Mouse (Mus musculus): ENCODE measurements at regions not wholly inside any gene's neighbourhood (a gene's known extent, or its start where the extent isn't known, plus 50 kb on each side); places are given as distances from the start of the nearest gene placed in this dataset.
A peak's percentile ranks its signal among the peaks of the same experiment; 100 is the strongest.

DNA sequence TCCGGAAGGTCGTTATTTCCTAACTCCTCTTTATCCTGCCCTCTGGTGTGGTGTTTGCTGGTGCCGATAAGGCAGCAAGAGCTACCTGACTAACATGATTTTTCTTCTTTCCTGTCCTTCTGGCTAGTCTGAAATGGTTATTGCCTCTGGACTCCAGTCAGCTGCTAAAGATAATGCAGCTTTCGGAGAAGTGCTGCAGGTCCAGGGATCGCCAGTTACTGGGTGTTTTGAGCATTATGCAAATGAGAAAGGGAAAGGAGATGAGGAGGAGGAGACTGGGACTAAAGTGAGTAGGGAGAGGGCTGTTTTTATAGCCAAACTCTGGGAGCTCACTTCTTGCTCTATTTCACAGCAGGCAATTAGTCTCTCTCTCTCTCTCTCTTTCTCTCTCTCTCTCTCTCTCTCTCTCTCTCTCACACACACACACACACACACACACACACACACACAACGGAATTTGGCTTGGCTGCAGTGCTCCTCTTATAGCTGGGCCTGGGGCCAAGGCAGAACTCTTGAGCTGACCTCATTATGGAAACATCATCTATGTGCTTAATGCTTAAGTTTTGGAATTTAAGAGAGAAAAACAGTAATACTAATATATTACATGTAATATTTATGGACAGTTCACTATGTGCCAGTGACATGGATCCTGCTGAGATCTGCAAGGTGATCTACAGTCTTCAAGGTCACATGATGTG, 637.7 kb upstream of the Nrp1 start:
- Histone ChIP-seq H3K27me3 (ENCODE audit: control insufficient read depth, insufficient read depth, low read length, poor library complexity, severe bottlenecking) (no peaks in the 10 kb centered on the region), H3K36me3 (ENCODE audit: control insufficient read depth, insufficient read depth, low read length, poor library complexity, severe bottlenecking) (no peaks in the 10 kb centered on the region)
- DNase-seq (ENCODE audit: low read depth, low spot score) = no peak

DNA sequence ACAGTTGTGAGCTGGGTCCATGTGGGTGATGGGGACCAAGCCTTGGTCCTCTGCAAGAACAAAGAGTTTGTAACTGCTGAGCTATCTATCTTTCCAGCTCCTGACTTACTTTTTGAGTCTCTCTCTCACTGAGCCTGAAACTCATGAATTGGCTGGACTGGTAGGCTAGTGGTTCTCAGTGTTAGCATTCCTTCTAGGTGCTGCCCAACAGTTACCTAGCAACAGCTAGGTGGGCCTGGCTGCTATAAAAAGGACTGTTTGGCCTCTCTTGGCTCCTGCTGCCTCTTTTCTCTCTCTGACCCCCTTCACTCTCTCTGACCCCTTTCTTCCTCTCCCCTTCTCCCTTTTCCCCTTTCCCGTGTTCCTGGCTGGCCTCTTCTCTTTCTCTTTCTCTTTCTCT, 636.8 kb upstream of the Nrp1 start:
- H3K36me3 ChIP-seq (ENCODE audit: control insufficient read depth, insufficient read depth, low read length, poor library complexity, severe bottlenecking) = no peaks in the 10 kb centered on the region
- no peak for DNase-seq (ENCODE audit: low read depth, low spot score)
- H3K27me3 ChIP-seq (ENCODE audit: control insufficient read depth, insufficient read depth, low read length, poor library complexity, severe bottlenecking) = no peaks in the 10 kb centered on the region

DNA sequence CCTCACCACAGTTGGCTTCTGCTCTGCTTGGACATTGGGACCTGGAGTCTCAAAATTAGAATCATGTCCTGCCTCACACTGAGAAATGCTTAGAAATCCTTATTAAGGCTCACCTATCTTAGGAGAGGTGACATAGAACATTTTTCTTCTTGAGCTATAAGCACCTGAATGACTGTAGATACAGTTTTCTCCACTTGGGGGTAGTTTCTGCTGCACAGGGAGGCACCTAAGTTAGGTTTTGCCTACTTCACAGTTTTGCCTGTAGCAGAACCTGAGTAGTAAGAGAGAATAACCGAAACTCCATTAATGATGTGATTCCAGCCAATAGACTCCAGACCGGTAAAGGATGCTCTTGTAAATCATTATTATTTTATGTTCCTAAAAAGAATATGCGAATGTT, 624.3 kb upstream of the Nrp1 start:
- Histone ChIP-seq H3K27me3 (ENCODE audit: control insufficient read depth, insufficient read depth, low read length, poor library complexity, severe bottlenecking) (no peaks in the 10 kb centered on the region), H3K36me3 (ENCODE audit: control insufficient read depth, insufficient read depth, low read length, poor library complexity, severe bottlenecking) (no peaks in the 10 kb centered on the region)
- no peak for DNase-seq (ENCODE audit: low read depth, low spot score)

DNA sequence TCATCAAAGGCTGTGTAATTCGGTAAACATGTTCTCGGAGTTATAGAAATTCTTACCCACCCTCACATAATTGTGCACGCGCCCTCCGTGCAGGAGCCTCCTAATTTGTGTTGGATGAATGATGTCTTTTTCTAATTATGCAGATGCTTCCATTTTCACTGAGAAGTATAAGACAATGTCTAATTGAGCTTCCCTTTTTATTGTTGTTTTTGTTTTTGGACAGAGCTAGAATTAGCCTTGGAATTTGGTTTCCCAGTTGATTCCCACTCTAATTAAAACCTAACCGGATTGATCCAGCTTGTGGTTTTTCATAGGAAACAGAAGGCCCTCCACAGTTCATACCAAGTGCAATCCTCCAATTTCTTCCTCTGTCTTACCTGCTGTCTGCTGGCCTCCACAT, 616.2 kb upstream of the Nrp1 start:
- DNase-seq (ENCODE audit: low read depth, low spot score) = no peak
- Histone ChIP-seq H3K36me3 (ENCODE audit: control insufficient read depth, insufficient read depth, low read length, poor library complexity, severe bottlenecking) (no peaks in the 10 kb centered on the region), H3K27me3 (ENCODE audit: control insufficient read depth, insufficient read depth, low read length, poor library complexity, severe bottlenecking) (no peaks in the 10 kb centered on the region; the same call in 1 of the 2 replicates)

DNA sequence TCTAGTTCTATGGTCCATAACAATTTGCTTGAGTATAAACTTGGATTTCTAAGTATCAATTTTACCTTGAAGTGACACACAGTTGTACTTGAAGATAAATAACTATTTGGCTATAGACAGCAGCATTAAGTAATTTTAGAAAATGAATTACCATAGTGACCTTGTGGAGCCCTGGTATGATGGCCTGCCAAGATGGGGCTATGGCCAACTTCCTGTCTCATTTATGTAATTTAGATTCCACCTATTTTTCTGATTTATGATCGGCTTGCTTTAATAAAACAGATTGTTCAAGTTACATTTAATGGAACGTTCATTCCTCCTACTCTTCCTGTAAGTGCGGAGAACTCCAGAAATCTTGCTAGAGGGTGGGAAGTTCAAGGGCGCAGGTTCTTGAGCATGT, 613.2 kb upstream of the Nrp1 start:
- DNase-seq (ENCODE audit: low read depth, low spot score) = no peak
- H3K27me3 ChIP-seq (ENCODE audit: control insufficient read depth, insufficient read depth, low read length, poor library complexity, severe bottlenecking) = no peaks in the 10 kb centered on the region
- no peaks in the 10 kb centered on the region for H3K36me3 ChIP-seq (ENCODE audit: control insufficient read depth, insufficient read depth, low read length, poor library complexity, severe bottlenecking)

DNA sequence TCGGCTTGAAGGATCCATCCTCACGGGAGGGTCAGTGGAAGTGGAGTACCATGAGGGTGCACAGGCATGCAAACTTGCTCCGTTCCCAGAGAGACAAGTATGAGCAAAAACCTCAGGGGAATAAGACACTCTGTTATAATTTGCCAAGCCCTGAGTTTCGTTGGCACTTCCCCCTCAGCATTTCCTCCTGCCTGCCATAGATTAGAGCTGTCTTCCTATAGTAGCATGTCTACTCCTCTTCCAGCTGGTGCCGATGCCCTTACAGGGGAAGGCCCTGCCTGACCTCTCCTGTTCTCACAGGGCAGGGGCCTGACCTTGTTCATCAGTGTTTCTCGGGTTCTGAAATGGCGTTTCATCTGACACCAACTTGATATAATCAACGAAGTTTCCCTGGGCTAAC, 611.9 kb upstream of the Nrp1 start:
- Histone ChIP-seq H3K27me3 (ENCODE audit: control insufficient read depth, insufficient read depth, low read length, poor library complexity, severe bottlenecking) (no peaks in the 10 kb centered on the region), H3K36me3 (ENCODE audit: control insufficient read depth, insufficient read depth, low read length, poor library complexity, severe bottlenecking) (no peaks in the 10 kb centered on the region)
- peak; percentile 2 for DNase-seq (ENCODE audit: low read depth, low spot score)

DNA sequence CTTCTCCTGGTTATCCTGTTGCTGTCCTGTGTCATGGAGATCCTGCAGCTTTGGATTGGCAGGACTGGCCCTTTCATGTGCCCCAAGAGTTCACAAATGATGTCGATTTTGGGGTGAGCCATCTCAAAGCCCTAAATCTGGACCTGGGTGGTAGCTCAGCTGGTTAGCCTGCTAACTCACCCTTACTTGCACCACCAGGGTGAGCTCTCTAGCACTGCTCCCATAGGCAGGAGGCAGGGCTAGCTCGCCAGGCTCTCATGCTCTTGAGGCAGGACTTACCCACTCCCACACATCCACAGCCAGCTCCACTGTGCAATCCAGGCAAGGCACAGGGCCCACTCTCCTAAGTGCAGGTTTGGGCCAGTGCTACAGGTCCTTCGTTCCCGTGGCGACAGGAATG, 605.5 kb upstream of the Nrp1 start:
- DNase-seq (ENCODE audit: low read depth, low spot score) = no peak
- no peaks in the 10 kb centered on the region for H3K36me3 ChIP-seq (ENCODE audit: control insufficient read depth, insufficient read depth, low read length, poor library complexity, severe bottlenecking)
- H3K27me3 ChIP-seq (ENCODE audit: control insufficient read depth, insufficient read depth, low read length, poor library complexity, severe bottlenecking) = no peaks in the 10 kb centered on the region

DNA sequence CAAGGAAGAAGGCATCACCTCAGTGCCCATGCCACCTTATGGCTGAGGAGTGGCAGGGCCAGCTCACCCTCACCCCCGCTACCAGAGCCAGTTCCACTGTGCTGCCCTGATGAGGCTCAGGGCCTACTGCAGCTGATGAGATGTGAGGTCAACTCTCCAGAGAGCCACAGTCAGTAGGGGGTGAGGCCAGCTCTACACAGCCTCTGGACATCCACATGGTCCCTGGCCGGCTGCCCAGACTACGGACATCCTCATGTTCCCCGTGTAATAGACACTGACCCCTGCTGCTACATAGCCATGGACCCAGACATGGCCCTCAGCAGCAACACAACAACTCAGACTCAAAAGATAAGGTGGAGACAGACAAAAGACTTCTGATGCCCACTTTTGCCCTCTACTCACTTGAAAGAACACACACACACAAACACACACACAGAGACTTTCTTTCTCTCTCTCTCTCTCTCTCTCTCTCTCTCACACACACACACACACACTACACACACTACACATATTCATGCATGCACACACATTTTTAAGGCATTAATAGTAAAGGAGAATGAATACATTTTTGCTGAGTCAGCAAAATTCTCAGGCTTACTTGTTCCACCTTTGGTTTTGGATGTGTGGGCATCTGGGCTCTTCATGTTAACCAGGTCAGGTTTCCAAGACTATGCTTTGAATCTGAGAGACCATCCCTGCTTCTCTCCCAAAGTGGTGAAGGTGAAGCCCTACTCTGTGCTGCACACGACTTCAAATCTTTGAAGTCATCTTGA, 604.4 kb upstream of the Nrp1 start:
- no peaks in the 10 kb centered on the region for H3K27me3 ChIP-seq (ENCODE audit: control insufficient read depth, insufficient read depth, low read length, poor library complexity, severe bottlenecking)
- H3K36me3 ChIP-seq (ENCODE audit: control insufficient read depth, insufficient read depth, low read length, poor library complexity, severe bottlenecking) = no peaks in the 10 kb centered on the region
- DNase-seq (ENCODE audit: low read depth, low spot score) = no peak

DNA sequence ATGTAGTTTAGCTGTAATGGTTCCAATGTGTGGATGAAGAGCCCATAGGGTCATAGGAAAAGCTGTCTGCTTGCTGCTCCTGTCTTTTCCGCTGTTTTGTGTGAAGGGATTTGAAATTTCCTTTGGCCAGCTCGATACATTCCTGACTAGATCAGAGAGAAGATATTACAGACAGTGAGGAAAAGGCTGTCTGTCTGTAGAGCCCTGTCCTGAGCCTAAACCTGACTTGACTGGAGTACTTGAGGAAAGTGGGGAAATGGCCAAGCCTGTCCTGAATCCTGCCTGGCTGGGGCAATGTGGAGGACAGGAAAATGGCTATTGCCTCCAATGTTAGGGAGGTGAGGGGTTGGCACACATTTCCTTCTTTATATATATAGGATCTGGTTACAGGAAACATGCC, 601.0 kb upstream of the Nrp1 start:
- Histone ChIP-seq H3K36me3 (ENCODE audit: control insufficient read depth, insufficient read depth, low read length, poor library complexity, severe bottlenecking) (no peaks in the 10 kb centered on the region), H3K27me3 (ENCODE audit: control insufficient read depth, insufficient read depth, low read length, poor library complexity, severe bottlenecking) (no peaks in the 10 kb centered on the region)
- no peak for DNase-seq (ENCODE audit: low read depth, low spot score)

DNA sequence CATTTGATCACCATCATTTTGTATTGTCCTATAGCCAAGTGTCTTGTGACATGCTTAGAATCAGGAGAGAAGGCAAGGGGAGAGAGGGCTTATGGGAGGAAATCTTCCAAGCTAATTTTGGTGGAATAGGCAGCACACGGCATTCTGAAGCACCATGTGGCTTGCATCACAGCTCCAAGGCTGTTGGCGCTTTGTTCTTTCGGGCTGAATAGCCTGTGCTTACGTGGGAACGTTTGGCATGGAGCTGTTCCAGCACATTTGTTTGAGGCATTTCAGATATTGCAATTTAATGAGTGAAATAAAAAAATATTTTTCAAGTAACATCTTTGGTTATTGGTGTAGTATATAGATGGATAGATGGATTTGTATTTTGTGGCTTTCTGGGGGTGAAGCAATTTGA, 598.5 kb upstream of the Nrp1 start:
- no peak for DNase-seq (ENCODE audit: low read depth, low spot score)
- H3K27me3 ChIP-seq (ENCODE audit: control insufficient read depth, insufficient read depth, low read length, poor library complexity, severe bottlenecking) = no peaks in the 10 kb centered on the region
- no peaks in the 10 kb centered on the region for H3K36me3 ChIP-seq (ENCODE audit: control insufficient read depth, insufficient read depth, low read length, poor library complexity, severe bottlenecking)

DNA sequence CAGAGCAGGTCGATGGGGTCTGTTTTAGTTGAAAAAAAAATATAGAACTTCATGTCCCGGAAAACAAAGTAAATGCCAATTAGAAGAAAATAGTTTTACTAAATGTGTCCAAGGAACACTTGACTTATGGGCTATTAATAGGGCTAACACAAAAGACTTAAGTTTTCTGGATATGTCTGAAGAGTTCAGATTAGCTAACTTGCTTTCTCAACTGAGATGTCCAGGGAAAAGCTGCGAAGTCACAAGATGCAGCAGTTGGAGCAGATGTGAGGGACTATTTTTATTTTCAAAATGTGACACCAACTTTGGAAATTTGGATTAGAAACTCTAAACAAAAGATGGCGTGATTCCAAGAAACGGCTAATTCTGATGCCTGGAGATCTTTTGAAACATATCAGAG, 593.2 kb upstream of the Nrp1 start:
- Histone ChIP-seq H3K27me3 (ENCODE audit: control insufficient read depth, insufficient read depth, low read length, poor library complexity, severe bottlenecking) (no peaks in the 10 kb centered on the region), H3K36me3 (ENCODE audit: control insufficient read depth, insufficient read depth, low read length, poor library complexity, severe bottlenecking) (no peaks in the 10 kb centered on the region)
- no peak for DNase-seq (ENCODE audit: low read depth, low spot score)

DNA sequence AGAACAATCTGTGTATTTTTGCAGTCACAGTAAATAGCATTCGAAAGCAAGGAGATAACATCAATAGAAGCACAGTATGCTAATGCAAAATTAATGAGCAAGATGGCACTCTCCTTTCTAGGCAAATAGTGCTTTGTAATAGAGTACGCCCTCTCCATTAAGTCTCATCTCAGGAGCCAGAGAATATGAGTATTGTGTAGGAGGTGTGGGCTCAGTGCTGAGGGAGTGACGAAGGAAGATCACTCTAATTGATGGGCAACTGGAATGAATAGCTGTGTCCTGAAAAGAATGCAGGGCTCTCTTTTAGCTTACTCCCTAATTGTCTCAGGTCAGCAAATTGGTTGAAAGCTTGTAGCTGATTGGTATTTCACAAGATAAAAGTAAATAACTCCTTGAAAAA, 590.1 kb upstream of the Nrp1 start:
- H3K27me3 ChIP-seq (ENCODE audit: control insufficient read depth, insufficient read depth, low read length, poor library complexity, severe bottlenecking) = no peaks in the 10 kb centered on the region

DNA sequence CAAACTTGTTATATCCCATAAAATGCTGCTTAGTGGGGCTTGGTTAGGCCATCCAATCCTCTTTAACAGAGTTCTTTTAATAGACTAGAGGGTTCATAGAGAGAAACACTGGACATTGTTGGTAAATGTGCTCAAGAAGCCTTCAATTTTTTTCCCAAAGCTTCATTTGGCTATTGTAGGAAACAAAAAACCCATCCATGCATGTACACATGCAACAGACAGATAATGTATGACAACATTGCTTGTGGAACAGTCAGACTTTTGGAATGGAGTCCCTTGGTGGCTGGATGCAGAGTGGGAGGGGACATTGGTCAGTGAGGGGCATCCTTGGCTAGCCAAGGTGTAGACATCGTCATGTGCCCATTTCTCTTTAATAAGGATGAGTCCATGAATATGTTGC, 588.8 kb upstream of the Nrp1 start:
- no peaks in the 10 kb centered on the region for H3K27me3 ChIP-seq (ENCODE audit: control insufficient read depth, insufficient read depth, low read length, poor library complexity, severe bottlenecking)
- H3K36me3 ChIP-seq (ENCODE audit: control insufficient read depth, insufficient read depth, low read length, poor library complexity, severe bottlenecking) = no peaks in the 10 kb centered on the region
- no peak for DNase-seq (ENCODE audit: low read depth, low spot score)

More for the DNA sequence above, 590.1 kb upstream of the Nrp1 start:
- no peaks in the 10 kb centered on the region for H3K36me3 ChIP-seq (ENCODE audit: control insufficient read depth, insufficient read depth, low read length, poor library complexity, severe bottlenecking)
- DNase-seq (ENCODE audit: low read depth, low spot score) = no peak

DNA sequence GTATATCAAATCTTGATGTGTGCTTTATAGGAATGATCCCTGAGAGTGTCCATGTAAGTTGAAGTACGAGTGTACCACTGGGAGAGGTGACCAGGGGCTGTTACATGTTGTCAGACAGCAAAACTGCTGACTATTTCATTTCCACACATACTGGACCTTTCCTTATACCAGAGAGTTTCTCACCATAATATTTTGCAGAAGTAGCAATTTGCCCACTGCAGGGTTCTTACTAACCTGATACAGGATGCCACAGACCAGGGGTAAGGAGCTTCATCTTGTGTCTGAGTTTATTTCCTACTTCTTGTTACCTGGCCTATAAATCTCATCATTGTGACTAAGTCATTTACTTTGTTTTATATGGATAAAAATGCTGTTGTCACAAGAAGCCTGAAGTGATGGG, 586.6 kb upstream of the Nrp1 start:
- no peaks in the 10 kb centered on the region for H3K27me3 ChIP-seq (ENCODE audit: control insufficient read depth, insufficient read depth, low read length, poor library complexity, severe bottlenecking)
- no peak for DNase-seq (ENCODE audit: low read depth, low spot score)
- H3K36me3 ChIP-seq (ENCODE audit: control insufficient read depth, insufficient read depth, low read length, poor library complexity, severe bottlenecking) = no peaks in the 10 kb centered on the region

DNA sequence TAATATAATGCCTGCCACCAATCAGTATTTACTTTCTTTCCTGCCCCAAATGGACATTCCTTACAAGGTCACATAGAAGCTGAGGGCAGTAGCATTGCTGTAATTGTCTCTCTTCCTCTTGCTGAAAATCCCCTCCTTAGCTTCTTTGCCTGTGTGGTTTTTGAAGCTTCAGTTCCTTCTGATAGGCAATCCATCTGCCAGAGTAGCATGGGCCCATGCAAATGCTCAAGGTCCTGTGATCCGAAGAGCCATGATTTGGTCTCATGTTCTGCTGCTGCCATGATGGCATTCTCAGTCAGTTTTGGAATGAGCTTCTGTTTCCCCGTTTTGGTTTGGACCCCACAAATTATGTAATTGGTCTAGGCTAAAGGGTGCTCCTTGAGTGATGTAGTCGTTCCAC, 586.0 kb upstream of the Nrp1 start:
- Histone ChIP-seq H3K27me3 (ENCODE audit: control insufficient read depth, insufficient read depth, low read length, poor library complexity, severe bottlenecking) (no peaks in the 10 kb centered on the region), H3K36me3 (ENCODE audit: control insufficient read depth, insufficient read depth, low read length, poor library complexity, severe bottlenecking) (no peaks in the 10 kb centered on the region)
- peak; percentile 4 for DNase-seq (ENCODE audit: low read depth, low spot score)

DNA sequence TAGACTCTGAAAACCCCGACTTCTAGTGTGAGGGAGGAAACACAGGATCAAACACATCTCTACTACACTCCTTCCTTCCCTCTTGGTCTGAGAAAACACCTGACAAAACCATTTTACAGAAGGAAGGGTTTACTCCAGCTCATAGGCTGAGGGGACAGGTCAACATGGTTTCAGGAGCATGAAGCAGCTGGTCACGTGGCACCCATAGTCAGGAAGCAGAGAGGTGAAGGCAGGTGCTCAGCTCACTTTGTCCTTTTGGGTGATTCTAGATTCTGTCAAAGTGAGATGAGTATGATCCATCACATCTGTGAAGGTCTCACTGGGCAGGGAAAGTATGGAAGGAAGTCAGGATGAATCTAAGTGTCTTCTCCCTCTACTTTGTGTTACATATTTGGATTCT, 585.5 kb upstream of the Nrp1 start:
- no peaks in the 10 kb centered on the region for H3K36me3 ChIP-seq (ENCODE audit: control insufficient read depth, insufficient read depth, low read length, poor library complexity, severe bottlenecking)
- no peak for DNase-seq (ENCODE audit: low read depth, low spot score)
- H3K27me3 ChIP-seq (ENCODE audit: control insufficient read depth, insufficient read depth, low read length, poor library complexity, severe bottlenecking) = no peaks in the 10 kb centered on the region

Measured in splenic B cell, adult 2 months (primary cell).